Mouse (Mus musculus): ENCODE results near the gene Kcp. TPM values are rescaled to one million over a fixed set of nuclear protein-coding genes. Genes with fewer than 3 reads are reported as not detected.
A peak's percentile ranks its signal among the peaks of the same experiment; 100 is the strongest.

Kcp gene
- polyA plus RNA-seq, 1 experiment from 2014 or later = 22.0 TPM

DNA sequence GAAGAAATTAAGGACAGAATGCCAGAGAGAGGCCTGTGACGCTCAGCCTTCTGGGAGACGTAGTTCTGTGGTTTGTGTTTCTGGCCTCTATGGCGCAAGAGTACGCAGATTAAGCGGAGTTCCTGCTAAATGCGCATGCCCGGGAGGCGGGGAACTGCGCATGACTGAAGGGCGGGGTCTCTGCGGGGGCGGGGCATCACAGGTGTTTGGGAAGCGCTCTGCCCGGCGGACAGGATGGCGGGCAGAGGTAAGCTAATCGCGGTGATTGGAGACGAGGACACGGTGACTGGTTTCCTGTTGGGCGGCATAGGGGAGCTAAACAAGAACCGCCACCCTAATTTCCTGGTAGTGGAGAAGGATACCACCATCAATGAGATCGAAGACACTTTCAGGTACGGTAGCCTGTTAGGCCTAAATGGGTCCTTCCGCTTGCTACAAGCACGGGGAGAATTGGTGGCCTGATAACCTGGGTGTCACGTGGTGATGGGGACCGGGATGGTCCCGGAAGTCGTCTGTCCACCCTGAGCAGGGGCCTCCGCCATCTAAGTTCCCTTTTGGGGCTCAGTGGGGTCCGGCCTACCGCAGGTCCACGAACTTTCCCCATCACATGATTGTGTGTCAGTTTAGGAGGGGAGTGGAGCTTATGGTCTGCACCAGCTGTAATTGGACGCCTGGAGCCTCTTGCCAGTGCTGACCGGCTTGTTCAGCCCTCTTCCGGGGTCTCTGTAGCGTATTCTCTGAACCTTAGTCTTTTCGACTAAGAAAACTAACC is 40.0 kb downstream of the Kcp start, which contains the start of gene Atp6v1f:
Gene Atp6v1f (plus strand): TSS at position 136 of the 772 bp plus-strand sequence.
- no peaks in the 10 kb centered on the region for H3K9me3 ChIP-seq (ENCODE audit: low read depth, low read length)
- 0 out of 2 replicates have a peak, but pooled peaks cover 9% of the 10 kb centered on the region for H3K4me1 ChIP-seq (ENCODE audit: insufficient read depth)
- WGBS = under 1% methylated on average over 39 of the region's 39 CpGs
- peaks cover 18% of the 10 kb centered on the region for H3K36me3 ChIP-seq (ENCODE audit: insufficient read depth)
- DNase-seq (peak; percentile 97), ATAC-seq (ENCODE audit: insufficient read depth) (peak; percentile 96)
- peak within 1 kb of the TSS; percentile 72 for H3K4me2 ChIP-seq
- peak within 1 kb of the TSS; percentile 68 for H3K4me3 ChIP-seq (ENCODE audit: low read depth, low read length)
- H3K27me3 ChIP-seq (ENCODE audit: insufficient read depth, low read length) = no peaks in the 10 kb centered on the region
- peak within 1 kb of the TSS; percentile 61 for H3K9ac ChIP-seq
- no peak for TF ChIP-seq CTCF (IDR thresholded peaks at IDR 0.05; ENCODE audit: low read depth)
- H3K27ac ChIP-seq (ENCODE audit: low read depth) = 0 out of 2 replicates have a peak within 1 kb of the TSS, but pooled peaks have one; percentile 42

DNA sequence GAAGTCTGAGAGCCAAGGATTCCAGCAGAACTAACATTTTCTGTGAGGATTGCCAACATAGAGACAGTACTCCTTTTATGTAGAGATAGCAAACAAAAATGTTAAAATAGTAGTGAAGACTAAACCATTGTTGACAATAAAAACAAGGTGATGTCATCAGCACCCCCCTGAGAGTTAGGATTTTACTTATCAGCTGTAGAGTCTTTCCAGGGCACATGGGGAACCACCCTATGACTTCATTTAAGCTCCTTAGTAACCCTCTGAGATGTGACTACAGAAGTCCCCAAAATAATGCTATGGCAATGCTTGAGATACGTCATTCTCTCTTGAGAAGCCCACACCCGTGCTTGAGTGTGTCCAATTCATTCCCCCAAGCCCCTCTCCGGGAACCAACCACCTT is 44.4 kb downstream of the Kcp start:
- H3K9me3 ChIP-seq (ENCODE audit: low read depth, low read length) = no peaks in the 10 kb centered on the region
- ATAC-seq (ENCODE audit: insufficient read depth) (no peak), DNase-seq (no peak)
- TF ChIP-seq CTCF (IDR thresholded peaks at IDR 0.05; ENCODE audit: low read depth) = no peak
- H3K9ac ChIP-seq = no peak overlapping the region
- WGBS = 81% methylated on average over 3 of the region's 3 CpGs
- 0 out of 2 replicates have a peak, but pooled peaks cover 1% of the 10 kb centered on the region for H3K4me1 ChIP-seq (ENCODE audit: insufficient read depth)
- H3K4me3 ChIP-seq (ENCODE audit: low read depth, low read length) = no peak overlapping the region
- no peak overlapping the region for H3K27ac ChIP-seq (ENCODE audit: low read depth)
- peaks cover 21% of the 10 kb centered on the region for H3K36me3 ChIP-seq (ENCODE audit: insufficient read depth)
- no peaks in the 10 kb centered on the region for H3K27me3 ChIP-seq (ENCODE audit: insufficient read depth, low read length)
- no peak overlapping the region for H3K4me2 ChIP-seq

DNA sequence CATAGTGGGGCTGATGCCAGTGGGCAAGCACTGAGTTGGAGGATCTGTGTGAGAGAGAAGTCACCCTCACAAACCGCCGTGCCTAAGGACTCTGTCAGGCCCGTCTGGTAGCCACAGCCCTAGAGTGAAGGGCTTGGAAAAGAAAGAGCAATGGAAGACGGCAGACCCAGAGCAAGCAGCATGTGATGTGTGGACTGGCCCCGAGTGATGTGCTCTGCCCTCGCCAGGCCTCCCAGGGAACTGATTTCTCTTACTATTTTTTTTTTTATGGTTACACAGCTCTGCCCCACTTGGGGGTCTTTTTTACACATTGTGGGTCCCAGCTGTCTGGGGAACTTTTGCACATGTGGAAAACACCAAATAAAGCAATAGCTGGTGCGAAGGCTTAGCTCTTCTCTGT is 46.2 kb downstream of the Kcp start:
- Histone ChIP-seq H3K4me1 (ENCODE audit: insufficient read depth) (no peaks in the 10 kb centered on the region), H3K4me3 (ENCODE audit: low read depth, low read length) (no peak overlapping the region), H3K27ac (ENCODE audit: low read depth) (no peak overlapping the region), H3K4me2 (no peak overlapping the region), H3K9ac (no peak overlapping the region), H3K27me3 (ENCODE audit: insufficient read depth, low read length) (no peaks in the 10 kb centered on the region), H3K9me3 (ENCODE audit: low read depth, low read length) (no peaks in the 10 kb centered on the region), H3K36me3 (ENCODE audit: insufficient read depth) (peaks cover 36% of the 10 kb centered on the region)
- ATAC-seq (ENCODE audit: insufficient read depth) (no peak), DNase-seq (no peak)
- TF ChIP-seq CTCF (IDR thresholded peaks at IDR 0.05; ENCODE audit: low read depth) = no peak
- 44% methylated on average over 7 of the region's 7 CpGs for WGBS

DNA sequence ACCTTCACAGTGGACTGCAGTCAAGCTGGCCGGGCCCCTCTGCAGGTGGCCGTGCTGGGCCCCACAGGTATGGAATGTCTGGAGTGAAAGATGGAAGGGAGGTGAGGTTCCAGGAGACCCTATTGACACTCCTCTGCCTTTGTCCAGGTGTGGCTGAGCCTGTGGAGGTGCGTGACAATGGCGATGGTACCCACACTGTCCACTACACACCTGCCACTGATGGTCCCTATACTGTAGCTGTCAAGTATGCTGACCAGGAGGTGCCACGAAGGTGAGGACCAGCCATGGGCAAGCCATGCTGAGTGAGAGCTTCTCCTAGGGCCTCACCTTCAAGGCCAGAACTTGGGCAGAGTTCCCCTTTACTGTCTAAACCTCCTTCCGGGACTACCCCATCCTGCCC is 57.1 kb downstream of the Kcp start:
- Histone ChIP-seq H3K27ac (ENCODE audit: low read depth) (no peak overlapping the region), H3K9ac (no peak overlapping the region), H3K4me2 (no peak overlapping the region), H3K9me3 (ENCODE audit: low read depth, low read length) (no peaks in the 10 kb centered on the region), H3K4me1 (ENCODE audit: insufficient read depth) (no peaks in the 10 kb centered on the region), H3K36me3 (ENCODE audit: insufficient read depth) (peaks cover 80% of the 10 kb centered on the region), H3K27me3 (ENCODE audit: insufficient read depth, low read length) (no peaks in the 10 kb centered on the region), H3K4me3 (ENCODE audit: low read depth, low read length) (no peak overlapping the region)
- TF ChIP-seq CTCF (IDR thresholded peaks at IDR 0.05; ENCODE audit: low read depth) = no peak
- ATAC-seq (ENCODE audit: insufficient read depth) (no peak), DNase-seq (no peak)
- 93% methylated on average over 6 of the region's 6 CpGs for WGBS

DNA sequence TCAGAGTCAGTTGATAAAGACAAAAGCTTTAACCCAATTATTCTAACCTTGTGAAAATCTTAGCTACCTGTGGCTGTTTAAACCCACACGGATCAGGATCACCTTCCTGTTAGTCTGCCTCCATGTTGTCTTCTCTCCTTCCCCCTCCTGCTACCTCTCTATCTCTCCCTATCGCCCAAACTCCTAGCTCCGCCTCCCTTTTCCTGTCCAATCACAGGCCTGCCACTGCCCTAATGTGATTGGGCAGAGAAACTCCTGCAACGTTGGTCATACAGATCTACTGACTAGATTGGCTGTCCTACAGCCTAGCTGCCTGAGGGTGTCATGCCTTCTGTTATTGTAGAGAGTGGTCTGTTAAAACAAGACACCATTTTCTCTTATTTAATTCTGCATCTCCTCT is 57.9 kb downstream of the Kcp start:
- no peak for TF ChIP-seq CTCF (IDR thresholded peaks at IDR 0.05; ENCODE audit: low read depth)
- no peaks in the 10 kb centered on the region for H3K27me3 ChIP-seq (ENCODE audit: insufficient read depth, low read length)
- DNase-seq (no peak), ATAC-seq (ENCODE audit: insufficient read depth) (no peak)
- H3K27ac ChIP-seq (ENCODE audit: low read depth) = no peak overlapping the region
- no peaks in the 10 kb centered on the region for H3K9me3 ChIP-seq (ENCODE audit: low read depth, low read length)
- no peak overlapping the region for H3K4me2 ChIP-seq
- no peak overlapping the region for H3K4me3 ChIP-seq (ENCODE audit: low read depth, low read length)
- WGBS = 19% methylated on average over 4 of the region's 4 CpGs
- no peaks in the 10 kb centered on the region for H3K4me1 ChIP-seq (ENCODE audit: insufficient read depth)
- no peak overlapping the region for H3K9ac ChIP-seq
- peaks cover 80% of the 10 kb centered on the region for H3K36me3 ChIP-seq (ENCODE audit: insufficient read depth)

DNA sequence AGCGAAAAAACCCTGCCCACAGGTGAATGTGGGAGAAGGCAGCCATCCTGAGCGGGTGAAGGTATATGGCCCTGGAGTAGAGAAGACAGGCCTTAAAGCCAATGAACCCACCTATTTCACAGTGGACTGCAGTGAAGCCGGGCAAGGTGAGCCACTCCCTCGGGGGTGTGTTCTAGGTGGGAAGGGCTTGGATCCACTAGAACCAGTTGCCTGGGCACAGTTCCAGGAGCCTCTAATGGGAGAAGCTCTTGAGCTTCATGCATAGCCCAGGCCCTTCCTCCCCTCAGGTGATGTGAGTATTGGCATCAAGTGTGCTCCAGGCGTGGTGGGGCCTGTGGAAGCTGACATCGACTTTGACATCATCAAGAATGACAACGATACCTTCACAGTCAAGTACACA is 62.4 kb downstream of the Kcp start:
- DNase-seq = peak; percentile 41
- ATAC-seq (ENCODE audit: insufficient read depth) = no peak
- Histone ChIP-seq H3K36me3 (ENCODE audit: insufficient read depth) (peaks cover 78% of the 10 kb centered on the region; the same call in 1 of the 2 replicates), H3K4me2 (no peak overlapping the region), H3K9ac (no peak overlapping the region), H3K9me3 (ENCODE audit: low read depth, low read length) (no peaks in the 10 kb centered on the region), H3K4me3 (ENCODE audit: low read depth, low read length) (no peak overlapping the region), H3K4me1 (ENCODE audit: insufficient read depth) (no peaks in the 10 kb centered on the region), H3K27ac (ENCODE audit: low read depth) (no peak overlapping the region), H3K27me3 (ENCODE audit: insufficient read depth, low read length) (no peaks in the 10 kb centered on the region)
- no peak for TF ChIP-seq CTCF (IDR thresholded peaks at IDR 0.05; ENCODE audit: low read depth)
- 94% methylated on average over 7 of the region's 7 CpGs for WGBS

DNA sequence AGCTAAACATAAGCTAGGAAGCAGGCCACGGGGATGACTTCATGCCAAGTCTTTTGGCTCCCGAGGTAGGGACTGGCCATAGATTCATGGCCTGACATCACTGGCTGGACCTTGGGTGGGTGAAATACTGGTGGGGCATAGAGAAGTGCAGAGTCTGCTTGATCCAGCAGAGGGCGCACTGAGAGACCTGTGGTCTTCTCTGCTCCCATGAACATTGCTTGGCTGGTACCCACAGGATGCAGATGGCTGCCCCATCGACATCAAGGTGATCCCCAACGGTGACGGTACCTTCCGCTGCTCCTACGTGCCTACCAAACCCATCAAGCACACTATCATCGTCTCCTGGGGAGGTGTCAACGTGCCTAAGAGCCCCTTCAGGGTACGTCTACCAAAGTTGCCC is 63.0 kb downstream of the Kcp start:
- no peak for ATAC-seq (ENCODE audit: insufficient read depth)
- WGBS = 65% methylated on average over 11 of the region's 11 CpGs
- peak; percentile 74 for TF ChIP-seq CTCF (IDR thresholded peaks at IDR 0.05; ENCODE audit: low read depth)
- no peaks in the 10 kb centered on the region for H3K4me1 ChIP-seq (ENCODE audit: insufficient read depth)
- no peaks in the 10 kb centered on the region for H3K27me3 ChIP-seq (ENCODE audit: insufficient read depth, low read length)
- H3K4me3 ChIP-seq (ENCODE audit: low read depth, low read length) = no peak overlapping the region
- no peak overlapping the region for H3K4me2 ChIP-seq
- no peaks in the 10 kb centered on the region for H3K9me3 ChIP-seq (ENCODE audit: low read depth, low read length)
- no peak overlapping the region for H3K27ac ChIP-seq (ENCODE audit: low read depth)
- peaks cover 81% of the 10 kb centered on the region; the same call in 1 of the 2 replicates for H3K36me3 ChIP-seq (ENCODE audit: insufficient read depth)
- H3K9ac ChIP-seq = no peak overlapping the region
- DNase-seq = peak; percentile 63

Data from lung, embryonic 14.5 days (tissue).